Mouse (Mus musculus): ENCODE measurements around the gene Ttc32. TPM values are rescaled to one million over a fixed set of nuclear protein-coding genes. Genes with fewer than 3 reads are reported as not detected.

Ttc32 gene
- polyA plus RNA-seq (2015; fragmentation: Nextera tagmentation; extraction: Ambion mirVana) = 23.8 and 25.0 TPM in 2 replicates

DNA sequence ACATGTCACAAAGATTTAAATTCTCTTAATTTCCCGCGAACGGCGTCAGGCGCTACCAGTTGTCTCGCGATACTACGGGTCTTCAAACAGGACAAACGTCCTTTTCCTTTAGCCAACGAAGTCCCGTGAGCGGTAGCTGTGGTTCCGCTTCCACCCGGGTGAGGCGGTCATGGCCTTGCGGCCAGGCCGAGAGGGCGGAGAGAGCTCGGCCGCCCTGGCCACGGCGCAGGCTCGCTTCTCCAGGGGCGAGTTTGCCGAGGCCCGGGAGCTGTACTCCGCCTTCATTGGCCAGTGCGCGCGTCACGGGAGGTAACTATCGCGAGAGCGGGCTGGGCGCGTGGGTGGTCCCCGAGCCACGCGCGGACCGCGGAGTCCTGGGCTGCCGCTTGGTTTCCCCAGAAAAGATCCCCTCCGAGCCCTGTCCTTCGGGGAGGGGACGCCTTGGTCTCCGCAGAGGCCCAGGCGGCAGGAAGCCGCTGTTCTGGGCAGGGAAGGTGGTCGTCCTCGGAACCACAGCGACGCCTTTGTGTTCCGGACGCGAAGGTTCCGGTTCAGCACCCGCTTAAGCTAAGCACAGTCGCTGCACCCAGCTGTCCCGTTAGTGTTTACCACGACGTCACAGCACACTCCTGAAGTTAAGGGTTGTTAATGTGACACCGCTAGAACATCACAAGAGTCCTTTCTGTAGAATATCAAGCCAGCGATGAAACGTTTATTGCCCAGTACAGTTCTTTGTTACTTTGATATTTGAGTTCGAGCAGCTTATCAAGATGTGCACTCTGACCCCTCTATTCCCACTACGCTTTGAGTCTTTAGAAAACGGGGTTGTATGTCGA is at the start of gene Ttc32:
TSS of gene Ttc32 (plus strand) at position 110 of the 836 bp plus-strand sequence.
- under 1% methylated on average over 69 of the region's 69 CpGs for WGBS

DNA sequence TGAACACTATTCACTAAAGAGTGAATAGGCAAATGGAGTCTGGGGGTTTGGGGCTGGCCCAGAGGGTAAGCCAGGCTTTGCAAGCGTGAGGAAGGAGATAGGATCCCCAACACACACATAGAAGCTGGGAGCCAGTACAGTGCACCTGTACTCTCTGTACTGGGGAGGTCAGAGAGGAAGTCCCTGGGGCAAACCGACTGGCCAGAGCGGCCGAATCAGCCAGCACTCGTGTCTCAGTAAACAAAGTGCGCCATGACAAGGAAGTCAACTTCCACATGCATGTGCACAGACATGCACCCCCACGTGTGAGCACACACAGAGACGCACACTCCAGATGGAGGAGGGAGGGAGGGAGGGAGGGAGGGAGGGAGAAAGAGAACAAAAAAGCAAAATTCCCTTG is 36.6 kb upstream of the Ttc32 start:
- H3K27me3 ChIP-seq = no peaks in the 10 kb centered on the region
- H3K27ac ChIP-seq = no peak overlapping the region
- H3K9me3 ChIP-seq = no peaks in the 10 kb centered on the region
- no peaks in the 10 kb centered on the region for H3K36me3 ChIP-seq
- no peaks in the 10 kb centered on the region for H3K4me1 ChIP-seq
- no peak for ATAC-seq (ENCODE audit: borderline replicate concordance, extremely low read depth, low FRiP score, low TSS enrichment)
- 48% methylated on average over 8 of the region's 8 CpGs for WGBS
- H3K4me2 ChIP-seq = no peak overlapping the region
- no peak overlapping the region for H3K9ac ChIP-seq
- no peak overlapping the region for H3K4me3 ChIP-seq

More for the DNA sequence above, at the start of gene Ttc32:
- peak within 1 kb of the TSS; percentile 100 for H3K27ac ChIP-seq
- no peaks in the 10 kb centered on the region for H3K36me3 ChIP-seq
- no peaks in the 10 kb centered on the region for H3K27me3 ChIP-seq
- H3K9me3 ChIP-seq = no peaks in the 10 kb centered on the region
- H3K4me2 ChIP-seq = peak within 1 kb of the TSS; percentile 66
- H3K4me1 ChIP-seq = 0 out of 2 replicates have a peak, but pooled peaks cover 6% of the 10 kb centered on the region
- H3K4me3 ChIP-seq = peak within 1 kb of the TSS; percentile 72
- H3K9ac ChIP-seq = peak within 1 kb of the TSS; percentile 91
- ATAC-seq (ENCODE audit: borderline replicate concordance, extremely low read depth, low FRiP score, low TSS enrichment) = peak; percentile 94

- Histone ChIP-seq H3K27me3 (no peaks in the 10 kb centered on the region), H3K9me3 (no peaks in the 10 kb centered on the region), H3K27ac (no peak overlapping the region), H3K36me3 (no peaks in the 10 kb centered on the region), H3K4me3 (no peak overlapping the region), H3K4me1 (no peaks in the 10 kb centered on the region), H3K9ac (no peak overlapping the region), H3K4me2 (no peak overlapping the region)
- ATAC-seq (ENCODE audit: borderline replicate concordance, extremely low read depth, low FRiP score, low TSS enrichment) = no peak
- 80% methylated on average over 4 of the region's 4 CpGs for WGBS
These were observed 31.5 kb upstream of the Ttc32 start for GRCm38 (mm10) chr12:8998318-8998717.

DNA sequence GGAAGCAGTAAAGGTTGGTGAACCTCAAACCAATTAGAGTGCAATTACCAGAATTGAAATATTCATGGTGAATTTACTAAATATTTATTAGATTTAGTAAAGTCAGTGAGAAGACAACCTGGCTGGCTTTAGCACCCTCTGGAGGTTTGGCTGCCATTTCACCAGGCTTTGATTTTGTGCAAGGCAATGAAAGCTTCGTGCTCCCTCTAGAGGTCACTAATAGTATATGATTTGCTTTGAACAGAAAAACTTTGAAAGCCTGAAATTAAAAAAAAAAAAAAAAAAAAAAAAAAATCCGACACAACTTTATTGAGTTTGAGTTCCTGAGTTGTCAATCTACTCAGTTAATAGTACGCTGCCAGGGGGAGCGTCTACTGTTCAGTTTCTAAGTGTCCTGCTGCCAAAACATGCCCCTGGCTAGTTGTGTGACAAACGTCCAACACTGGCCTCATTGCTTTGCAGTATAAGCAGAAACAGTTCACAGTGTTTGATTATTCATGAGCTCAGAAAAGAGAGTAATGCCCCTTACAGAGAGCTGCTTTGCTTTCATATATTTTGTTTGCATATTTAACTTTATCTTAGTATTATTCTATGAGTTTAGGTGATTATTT is 27.7 kb upstream of the Ttc32 start:
- no peak overlapping the region for H3K9ac ChIP-seq
- H3K27me3 ChIP-seq = no peaks in the 10 kb centered on the region
- 0 out of 2 replicates have a peak, but pooled peaks cover 3% of the 10 kb centered on the region for H3K36me3 ChIP-seq
- no peak overlapping the region for H3K4me2 ChIP-seq
- 14% methylated on average over 5 of the region's 5 CpGs for WGBS
- H3K27ac ChIP-seq = no peak overlapping the region
- H3K4me1 ChIP-seq = no peaks in the 10 kb centered on the region
- ATAC-seq (ENCODE audit: borderline replicate concordance, extremely low read depth, low FRiP score, low TSS enrichment) = no peak
- no peaks in the 10 kb centered on the region for H3K9me3 ChIP-seq
- H3K4me3 ChIP-seq = no peak overlapping the region

- Histone ChIP-seq H3K27ac (no peak overlapping the region), H3K4me3 (no peak overlapping the region), H3K9me3 (no peaks in the 10 kb centered on the region), H3K36me3 (0 out of 2 replicates have a peak, but pooled peaks cover 6% of the 10 kb centered on the region), H3K9ac (no peak overlapping the region), H3K4me1 (no peaks in the 10 kb centered on the region), H3K27me3 (no peaks in the 10 kb centered on the region), H3K4me2 (no peak overlapping the region)
- 49% methylated on average over 4 of the region's 4 CpGs for WGBS
- no peak for ATAC-seq (ENCODE audit: borderline replicate concordance, extremely low read depth, low FRiP score, low TSS enrichment)
These were observed 22.7 kb upstream of the Ttc32 start for GRCm38 (mm10) chr12:9007146-9007545.

DNA sequence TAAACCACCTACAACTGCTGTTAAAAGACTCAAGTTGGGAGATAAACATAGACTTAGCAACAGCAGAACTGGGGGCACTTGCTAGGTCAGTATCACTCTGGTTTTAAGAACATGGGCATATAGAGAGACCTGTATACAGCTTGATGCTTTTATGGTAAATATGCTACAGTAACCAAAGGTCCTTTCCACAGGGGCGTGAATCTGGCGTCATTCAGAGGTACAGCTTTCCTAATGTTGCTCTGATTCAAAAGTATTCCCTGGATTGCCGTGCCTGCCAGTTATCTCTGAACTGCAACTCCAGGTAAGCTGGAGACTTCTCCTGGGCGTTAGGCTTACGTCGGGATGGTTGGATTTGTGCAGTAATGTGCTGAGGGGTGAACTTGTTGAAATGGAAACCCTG is 22.0 kb upstream of the Ttc32 start:
- H3K27ac ChIP-seq = no peak overlapping the region
- ATAC-seq (ENCODE audit: borderline replicate concordance, extremely low read depth, low FRiP score, low TSS enrichment) = no peak
- no peak overlapping the region for H3K4me2 ChIP-seq
- H3K9me3 ChIP-seq = no peaks in the 10 kb centered on the region
- no peaks in the 10 kb centered on the region for H3K27me3 ChIP-seq
- H3K9ac ChIP-seq = no peak overlapping the region
- 92% methylated on average over 6 of the region's 6 CpGs for WGBS
- H3K36me3 ChIP-seq = peaks cover 12% of the 10 kb centered on the region
- no peak overlapping the region for H3K4me3 ChIP-seq
- no peaks in the 10 kb centered on the region for H3K4me1 ChIP-seq

DNA sequence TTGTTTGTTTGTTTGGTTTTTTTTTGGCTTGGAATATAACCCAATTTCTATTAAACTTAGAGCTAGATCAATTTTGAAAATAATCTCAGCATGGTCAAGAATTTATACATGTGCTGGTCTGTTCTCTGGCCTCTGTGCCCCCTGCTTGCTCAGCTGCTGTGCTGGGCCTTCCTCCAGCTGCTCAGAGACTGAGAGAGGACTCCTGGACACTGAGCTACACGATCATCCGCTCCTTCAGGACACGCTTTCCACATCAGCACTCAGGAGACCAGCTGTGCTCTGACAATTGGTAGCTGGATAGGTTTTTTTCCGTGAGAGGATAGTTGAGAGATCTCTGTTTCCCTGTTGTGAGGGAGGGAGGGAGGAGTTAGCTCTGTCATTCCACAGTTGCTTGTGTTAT is 19.5 kb upstream of the Ttc32 start:
- no peak for ATAC-seq (ENCODE audit: borderline replicate concordance, extremely low read depth, low FRiP score, low TSS enrichment)
- no peak overlapping the region for H3K4me2 ChIP-seq
- H3K27ac ChIP-seq = no peak overlapping the region
- H3K4me3 ChIP-seq = no peak overlapping the region
- H3K9ac ChIP-seq = no peak overlapping the region
- H3K9me3 ChIP-seq = no peaks in the 10 kb centered on the region
- WGBS = 49% methylated on average over 4 of the region's 4 CpGs
- peaks cover 14% of the 10 kb centered on the region for H3K36me3 ChIP-seq
- H3K27me3 ChIP-seq = no peaks in the 10 kb centered on the region
- no peaks in the 10 kb centered on the region for H3K4me1 ChIP-seq

- H3K4me2 ChIP-seq = no peak overlapping the region
- 90% methylated on average over 9 of the region's 9 CpGs for WGBS
- no peaks in the 10 kb centered on the region for H3K4me1 ChIP-seq
- no peak for ATAC-seq (ENCODE audit: borderline replicate concordance, extremely low read depth, low FRiP score, low TSS enrichment)
- no peak overlapping the region for H3K4me3 ChIP-seq
- H3K36me3 ChIP-seq = peaks cover 14% of the 10 kb centered on the region
- no peaks in the 10 kb centered on the region for H3K9me3 ChIP-seq
- H3K9ac ChIP-seq = no peak overlapping the region
- H3K27me3 ChIP-seq = no peaks in the 10 kb centered on the region
- H3K27ac ChIP-seq = no peak overlapping the region
These were observed 13.4 kb upstream of the Ttc32 start for GRCm38 (mm10) chr12:9016376-9016775.

DNA sequence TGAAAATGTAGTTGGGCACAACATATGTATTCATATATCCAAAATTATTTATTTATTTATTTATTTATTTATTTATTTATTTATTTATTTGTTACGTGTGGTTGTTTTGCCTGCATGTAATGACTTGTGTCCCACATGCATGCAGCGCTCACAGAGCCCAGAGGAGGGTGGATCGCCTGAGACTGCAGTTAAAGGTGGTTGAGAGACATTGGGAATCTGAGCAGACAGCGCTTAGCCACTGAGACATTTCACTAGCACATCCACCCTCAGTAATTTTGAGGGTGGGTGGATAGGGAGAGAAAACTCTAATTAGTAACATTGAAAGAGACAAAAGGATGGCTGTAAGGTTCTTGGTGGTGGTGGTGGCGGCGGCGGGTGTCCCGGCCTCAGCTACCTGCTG is 9.4 kb upstream of the Ttc32 start:
- Histone ChIP-seq H3K4me2 (no peak overlapping the region), H3K27ac (no peak overlapping the region)
- ATAC-seq (ENCODE audit: borderline replicate concordance, extremely low read depth, low FRiP score, low TSS enrichment) = no peak

GRCm38 (mm10) chr12:9020986-9021385 is 8.8 kb upstream of the Ttc32 start:
- Histone ChIP-seq H3K4me1 (no peaks in the 10 kb centered on the region), H3K4me3 (no peak overlapping the region), H3K27me3 (no peaks in the 10 kb centered on the region), H3K9ac (no peak overlapping the region), H3K36me3 (0 out of 2 replicates have a peak, but pooled peaks cover 3% of the 10 kb centered on the region), H3K9me3 (no peaks in the 10 kb centered on the region), H3K4me2 (no peak overlapping the region), H3K27ac (no peak overlapping the region)
- no peak for ATAC-seq (ENCODE audit: borderline replicate concordance, extremely low read depth, low FRiP score, low TSS enrichment)
- 51% methylated on average over 3 of the region's 3 CpGs for WGBS

More for the DNA sequence above, 9.4 kb upstream of the Ttc32 start:
- Histone ChIP-seq H3K4me1 (no peaks in the 10 kb centered on the region), H3K9me3 (no peaks in the 10 kb centered on the region), H3K4me3 (no peak overlapping the region), H3K27me3 (no peaks in the 10 kb centered on the region), H3K9ac (no peak overlapping the region), H3K36me3 (0 out of 2 replicates have a peak, but pooled peaks cover 6% of the 10 kb centered on the region)
- 91% methylated on average over 8 of the region's 8 CpGs for WGBS

DNA sequence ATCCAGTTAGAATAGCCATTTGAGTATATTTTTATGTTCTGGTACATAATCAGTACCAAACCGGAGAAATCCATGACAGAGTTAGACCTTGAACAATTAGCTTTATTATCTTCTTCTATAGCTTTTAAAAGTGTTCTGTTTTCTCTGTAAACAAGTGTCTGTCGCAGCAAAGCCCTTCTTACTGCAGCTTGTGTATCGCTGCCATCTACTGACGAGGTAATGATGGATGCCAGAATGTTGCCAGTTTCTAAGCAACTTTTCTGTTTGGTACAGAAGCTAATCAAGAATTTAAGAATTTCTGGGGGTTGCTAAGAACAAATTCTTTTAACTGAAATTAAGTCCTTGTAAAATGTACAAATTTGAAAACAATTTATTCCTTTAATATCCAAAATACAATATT is 6.8 kb upstream of the Ttc32 start:
- H3K4me1 ChIP-seq = no peaks in the 10 kb centered on the region
- no peak for ATAC-seq (ENCODE audit: borderline replicate concordance, extremely low read depth, low FRiP score, low TSS enrichment)
- H3K36me3 ChIP-seq = no peaks in the 10 kb centered on the region
- H3K27me3 ChIP-seq = no peaks in the 10 kb centered on the region
- WGBS = 49% methylated on average over 4 of the region's 4 CpGs
- no peaks in the 10 kb centered on the region for H3K9me3 ChIP-seq
- no peak overlapping the region for H3K27ac ChIP-seq
- no peak overlapping the region for H3K4me3 ChIP-seq
- H3K4me2 ChIP-seq = no peak overlapping the region
- H3K9ac ChIP-seq = no peak overlapping the region

DNA sequence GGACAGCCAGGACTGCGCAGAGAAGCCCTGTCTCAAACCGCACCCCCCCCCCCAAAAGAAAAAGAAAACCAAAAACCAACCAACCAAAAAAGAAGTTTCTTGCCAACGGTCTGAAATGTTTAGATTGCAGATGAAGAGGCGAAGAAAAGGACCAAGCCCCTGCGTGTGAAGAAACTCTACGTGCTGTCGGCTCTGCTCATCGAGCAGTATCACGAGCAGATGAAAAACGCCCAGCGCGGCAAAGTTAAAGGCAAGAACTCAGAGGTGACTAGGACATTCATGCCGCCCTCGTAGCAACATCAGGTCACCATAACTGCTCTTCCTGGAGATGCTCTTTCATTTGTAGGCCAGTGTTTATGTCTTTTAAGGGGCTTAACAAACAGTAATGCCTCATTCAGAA is 5.7 kb upstream of the Ttc32 start:
- Histone ChIP-seq H3K27ac (no peak overlapping the region), H3K4me2 (no peak overlapping the region), H3K9me3 (no peaks in the 10 kb centered on the region), H3K9ac (no peak overlapping the region), H3K4me1 (no peaks in the 10 kb centered on the region), H3K36me3 (no peaks in the 10 kb centered on the region), H3K4me3 (no peak overlapping the region), H3K27me3 (no peaks in the 10 kb centered on the region)
- WGBS = 90% methylated on average over 14 of the region's 14 CpGs
- no peak for ATAC-seq (ENCODE audit: borderline replicate concordance, extremely low read depth, low FRiP score, low TSS enrichment)
